Mouse (Mus musculus) subcutaneous adipose tissue, adult 2 months (tissue): Measurements from ENCODE around the gene Gjc1. TPM values are rescaled to one million over a fixed set of nuclear protein-coding genes. Genes with fewer than 3 reads are reported as not detected.

Source experiments
- polyA plus RNA-seq: library from polyadenylated mRNA; depleted of rRNA; stranded (reverse); fragments of >200 nt; gene quantifications from 2 replicates; pipeline ENCODE4 v1.2.3, GENCODE M21; 2012; ENCODE audit warnings: low replicate concordance; rRNA removed

The Gjc1 gene
- polyA plus RNA-seq, result 26.2 and 29.0 TPM in 2 replicates

DNA sequence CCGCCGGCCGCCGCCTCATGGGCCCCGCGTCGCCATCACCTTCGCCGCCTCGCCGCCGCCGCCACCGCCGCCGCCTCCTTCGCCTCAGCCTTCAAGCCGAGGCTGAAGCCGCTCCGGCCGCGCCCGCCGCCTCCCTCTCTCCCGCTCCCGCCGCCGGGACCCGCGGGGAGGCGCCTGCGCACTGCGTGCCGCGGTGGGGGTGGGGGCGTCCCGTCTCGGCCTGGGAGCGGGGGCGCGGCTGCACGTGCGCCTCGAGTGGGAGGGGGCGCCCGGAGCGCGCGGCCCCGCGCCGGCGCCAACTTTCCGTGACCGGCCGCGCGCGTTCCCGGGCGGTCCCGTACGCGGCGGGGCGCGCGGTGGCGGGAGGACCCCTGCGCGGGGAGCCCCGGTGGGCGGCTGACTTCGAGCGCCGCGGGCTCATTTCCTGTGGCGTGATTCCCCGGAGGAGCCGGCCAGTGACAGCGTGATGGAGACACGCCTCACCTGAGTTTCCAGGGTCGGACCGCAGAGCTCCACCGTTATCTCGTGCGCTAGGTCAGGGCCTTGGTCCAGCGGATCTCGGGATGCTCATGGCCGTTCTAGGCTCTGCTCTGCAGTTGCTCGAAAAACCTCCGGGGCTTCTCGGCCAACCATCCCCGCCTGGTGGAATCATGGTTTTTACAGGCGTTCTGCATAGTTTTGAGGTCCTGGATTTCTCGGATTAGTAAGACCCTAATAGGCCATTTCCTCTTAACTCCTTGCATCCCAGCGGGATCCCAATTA, at the start of gene Gjc1:
Gjc1 (minus strand) TSS at position 680 of the 762 bp plus-strand sequence.

GRCm38 (mm10) chr11:102835549-102835948, 16.0 kb upstream of the Gjc1 start, which contains the start of gene Higd1b:
Gene Higd1b (plus strand): TSS chr11:102835849.

GRCm38 (mm10) chr11:102761309-102762210, 57.9 kb downstream of the Gjc1 start, which contains the start of gene Adam11:
Gene Adam11 (plus strand): TSS chr11:102761439.

Other genes with a start within 250 kb of the Gjc1 start
- gene Gm11627, start 240.2 kb downstream of the Gjc1 start, polyA plus RNA-seq, result 3.0 and 6.1 TPM in 2 replicates
- 14.0 and 112 TPM in 2 replicates for gene Fzd2, start 215.3 kb downstream of the Gjc1 start, polyA plus RNA-seq
- not detected in 2 replicates for gene Meioc, start 156.0 kb downstream of the Gjc1 start, polyA plus RNA-seq
- 9.4 and 9.5 TPM in 2 replicates for gene Ccdc43, start 121.9 kb downstream of the Gjc1 start, polyA plus RNA-seq
- 4.0 and 13.2 TPM in 2 replicates for gene Adam11, start 58.3 kb downstream of the Gjc1 start, polyA plus RNA-seq
- 18.1 and 21.9 TPM in 2 replicates for gene Higd1b, start 16.1 kb upstream of the Gjc1 start, polyA plus RNA-seq
- gene Eftud2, start 61.3 kb upstream of the Gjc1 start, polyA plus RNA-seq, result 68.8 and 102 TPM in 2 replicates
- gene Ccdc103, start 61.5 kb upstream of the Gjc1 start, polyA plus RNA-seq, result 0.10 and 0.22 TPM in 2 replicates
- not detected in 2 replicates for gene Fam187a, start 65.5 kb upstream of the Gjc1 start, polyA plus RNA-seq
- gene Gfap, start 81.2 kb upstream of the Gjc1 start, polyA plus RNA-seq, result 0.06 and 2.0 TPM in 2 replicates
- 0.70 and 5.4 TPM in 2 replicates for gene Kif18b, start 105.4 kb upstream of the Gjc1 start, polyA plus RNA-seq
- 1.4 TPM in 1 of 2 replicates, not detected in the other for gene C1ql1, start 127.0 kb upstream of the Gjc1 start, polyA plus RNA-seq
- gene Nmt1, start 208.5 kb upstream of the Gjc1 start, polyA plus RNA-seq, result 62.6 and 79.6 TPM in 2 replicates
- 73.9 and 113 TPM in 2 replicates for gene Dcakd, start 208.6 kb upstream of the Gjc1 start, polyA plus RNA-seq